8 mouse cellular contexts compared by ENCODE assay signal in the genomic region with DNA sequence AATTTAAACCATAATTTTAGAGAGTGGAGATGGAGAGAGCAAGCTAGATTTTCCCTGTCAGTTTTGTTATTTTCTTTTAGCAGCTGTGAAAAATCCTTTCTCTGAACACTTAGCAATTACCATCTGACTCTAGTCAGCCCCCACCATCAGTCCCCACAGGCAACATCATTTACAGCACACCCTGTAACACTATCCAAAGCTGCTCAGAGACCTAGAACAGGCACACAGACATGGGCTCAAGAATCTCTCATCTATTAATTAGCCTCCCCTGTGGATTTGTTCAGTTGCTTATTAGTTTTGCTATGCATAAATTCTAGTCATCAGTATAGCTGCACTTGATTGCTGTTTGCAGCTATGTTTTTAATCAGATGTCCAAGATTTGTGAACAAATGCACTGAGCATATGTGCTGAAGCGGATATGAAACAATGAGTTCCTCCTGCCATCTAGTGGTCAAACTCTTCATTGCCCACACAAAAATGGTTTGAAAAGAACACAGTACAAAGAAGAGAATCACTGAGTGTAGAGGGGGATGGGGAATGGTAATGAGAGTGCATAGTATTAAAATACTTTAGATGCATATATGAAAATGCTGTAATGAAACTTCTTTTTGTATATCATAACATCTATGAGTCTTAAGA.
DNase-seq lines count a peak whose midpoint lies in the region; ATAC-seq and TF ChIP-seq lines count a peak whose summit lies in the region.
"Had no signal": no experiment of that assay in that cellular context is flagged by ENCODE, and none has a peak within 500 bp of the region (broad histone marks: within the 10 kb centered on the region; RNA-seq: fewer than 3 reads in every experiment).

No protein-coding gene starts in this region.

- no peaks in the 10 kb centered on the region for H3K36me3 ChIP-seq in liver, postnatal 0 days (replicated peaks; ENCODE audit: insufficient read depth, low read length)
- no peaks in the 10 kb centered on the region for H3K36me3 ChIP-seq in forebrain, embryonic 16.5 days (ENCODE audit: control insufficient read depth, insufficient read depth)
- no peaks in the 10 kb centered on the region for H3K36me3 ChIP-seq in neural tube, embryonic 13.5 days

- no peak for TF ChIP-seq EP300 in liver, postnatal 0 days (IDR thresholded peaks at IDR 0.05; ENCODE audit: low read depth)

- 37% methylated on average over 1 of the region's 1 CpGs for WGBS in liver, postnatal 0 days (ENCODE audit: insufficient replicate concordance)
- WGBS in forebrain, embryonic 16.5 days: 12% methylated on average over 1 of the region's 1 CpGs
- 14% methylated on average over 1 of the region's 1 CpGs for WGBS in neural tube, embryonic 13.5 days

- no peak for ATAC-seq in liver, postnatal 0 days
- peak; percentile 95 for ATAC-seq in forebrain, embryonic 16.5 days
- ATAC-seq in neural tube, embryonic 13.5 days (ENCODE audit: low read depth): peak; percentile 90

- no peaks in the 10 kb centered on the region for H3K9me3 ChIP-seq in liver, postnatal 0 days (ENCODE audit: low read length)
- no peaks in the 10 kb centered on the region for H3K9me3 ChIP-seq in forebrain, embryonic 16.5 days (ENCODE audit: control insufficient read depth, low read length)
- no peaks in the 10 kb centered on the region for H3K9me3 ChIP-seq in neural tube, embryonic 13.5 days

- no peaks in the 10 kb centered on the region for H3K4me1 ChIP-seq in liver, postnatal 0 days (ENCODE audit: insufficient read depth)
- peaks cover 3% of the 10 kb centered on the region; the same call in 1 of the 2 replicates for H3K4me1 ChIP-seq in forebrain, embryonic 16.5 days (replicated peaks; ENCODE audit: control insufficient read depth, insufficient read depth, low read length)
- H3K4me1 ChIP-seq in neural tube, embryonic 13.5 days (replicated peaks): no peaks in the 10 kb centered on the region

- H3K27ac ChIP-seq in liver, postnatal 0 days (ENCODE audit: low read depth): no peak overlapping the region
- no peak overlapping the region for H3K27ac ChIP-seq in forebrain, embryonic 16.5 days (ENCODE audit: low read length)
- H3K27ac ChIP-seq in neural tube, embryonic 13.5 days (replicated peaks): no peak overlapping the region

- H3K4me3 ChIP-seq in liver, postnatal 0 days (ENCODE audit: low read depth, low read length): no peak overlapping the region
- H3K4me3 ChIP-seq in forebrain, embryonic 16.5 days (replicated peaks; ENCODE audit: low read length): no peak overlapping the region
- H3K4me3 ChIP-seq in neural tube, embryonic 13.5 days: no peak overlapping the region
- H3K4me3 ChIP-seq: myocyte had no signal

- H3K27me3 ChIP-seq in liver, postnatal 0 days (ENCODE audit: insufficient read depth, low read length): no peaks in the 10 kb centered on the region
- no peaks in the 10 kb centered on the region for H3K27me3 ChIP-seq in forebrain, embryonic 16.5 days (replicated peaks; ENCODE audit: control insufficient read depth, insufficient read depth, low read length)
- peaks cover 3% of the 10 kb centered on the region; the same call in 1 of the 2 replicates for H3K27me3 ChIP-seq in neural tube, embryonic 13.5 days

- DNase-seq in liver, postnatal 0 days: no peak
- no peak for DNase-seq in liver
- peak; percentile 20 for DNase-seq in c-Kit-positive CD71-negative TER-119-negative erythroid progenitor cells, embryonic 14.5 days (ENCODE audit: low read depth)
- peak; percentile 82 for DNase-seq in layer of hippocampus, adult 9-10 months (ENCODE audit: low spot score)
- no peak for DNase-seq in ovary, adult 18-20 months (ENCODE audit: low spot score)

- no peak overlapping the region for H3K9ac ChIP-seq in liver, postnatal 0 days (replicated peaks)
- H3K9ac ChIP-seq in forebrain, embryonic 16.5 days (replicated peaks; ENCODE audit: low read depth, low read length): no peak overlapping the region
- no peak overlapping the region for H3K9ac ChIP-seq in neural tube, embryonic 13.5 days

- TF ChIP-seq CTCF in liver, postnatal 0 days (IDR thresholded peaks at IDR 0.05; ENCODE audit: low read depth): peak; percentile 72

- H3K4me2 ChIP-seq in liver, postnatal 0 days (ENCODE audit: low read depth, low read length): no peak overlapping the region
- no peak overlapping the region for H3K4me2 ChIP-seq in forebrain, embryonic 16.5 days (ENCODE audit: low read length)
- H3K4me2 ChIP-seq in neural tube, embryonic 13.5 days: no peak overlapping the region

Comparison
In these comparisons a context has a peak if more than half of its experiments do, and no peak if none do; other contexts are left out.
1. DNase-seq: peak in c-Kit-positive CD71-negative TER-119-negative erythroid progenitor cells, embryonic 14.5 days (single experiment) and layer of hippocampus, adult 9-10 months (single experiment); none in liver, postnatal 0 days (single experiment), liver (single experiment) and ovary, adult 18-20 months (single experiment).